Mouse (Mus musculus): ENCODE results near the gene Mrpl36. TPM values are rescaled to one million over a fixed set of nuclear protein-coding genes. Genes with fewer than 3 reads are reported as not detected.
A peak's percentile ranks its signal among the peaks of the same experiment; 100 is the strongest.

The Mrpl36 gene
- polyA plus RNA-seq, 2 experiments = 91.9 to 122 TPM

- Histone ChIP-seq H3K4me1 (ENCODE audit: control insufficient read depth, insufficient read depth, low read length) (peaks cover 7% of the 10 kb centered on the region; the same call in 1 of the 2 replicates), H3K27ac (replicated peaks; ENCODE audit: low read depth, low read length) (no peak overlapping the region), H3K36me3 (ENCODE audit: control insufficient read depth, insufficient read depth, low read length) (peaks cover 56% of the 10 kb centered on the region), H3K9ac (ENCODE audit: low read depth, low read length, severe bottlenecking) (no peak overlapping the region), H3K4me3 (replicated peaks; ENCODE audit: low read length) (no peak overlapping the region), H3K4me2 (replicated peaks; ENCODE audit: low read depth, low read length, severe bottlenecking) (no peak overlapping the region), H3K9me3 (ENCODE audit: control insufficient read depth, low read length) (no peaks in the 10 kb centered on the region), H3K27me3 (ENCODE audit: control insufficient read depth, insufficient read depth, low read length) (no peaks in the 10 kb centered on the region)
- DNase-seq (ENCODE audit: low spot score) (no peak), ATAC-seq (ENCODE audit: low FRiP score, low read depth) (no peak)
- 90% methylated on average over 4 of the region's 4 CpGs for WGBS
- no peak for TF ChIP-seq POLR2A (IDR thresholded peaks at IDR 0.05; ENCODE audit: borderline replicate concordance, extremely low read depth, insufficient read depth, insufficient read length)
These were observed 4.9 kb upstream of the Mrpl36 start for GRCm38 (mm10) chr13:73323406-73323805.

DNA sequence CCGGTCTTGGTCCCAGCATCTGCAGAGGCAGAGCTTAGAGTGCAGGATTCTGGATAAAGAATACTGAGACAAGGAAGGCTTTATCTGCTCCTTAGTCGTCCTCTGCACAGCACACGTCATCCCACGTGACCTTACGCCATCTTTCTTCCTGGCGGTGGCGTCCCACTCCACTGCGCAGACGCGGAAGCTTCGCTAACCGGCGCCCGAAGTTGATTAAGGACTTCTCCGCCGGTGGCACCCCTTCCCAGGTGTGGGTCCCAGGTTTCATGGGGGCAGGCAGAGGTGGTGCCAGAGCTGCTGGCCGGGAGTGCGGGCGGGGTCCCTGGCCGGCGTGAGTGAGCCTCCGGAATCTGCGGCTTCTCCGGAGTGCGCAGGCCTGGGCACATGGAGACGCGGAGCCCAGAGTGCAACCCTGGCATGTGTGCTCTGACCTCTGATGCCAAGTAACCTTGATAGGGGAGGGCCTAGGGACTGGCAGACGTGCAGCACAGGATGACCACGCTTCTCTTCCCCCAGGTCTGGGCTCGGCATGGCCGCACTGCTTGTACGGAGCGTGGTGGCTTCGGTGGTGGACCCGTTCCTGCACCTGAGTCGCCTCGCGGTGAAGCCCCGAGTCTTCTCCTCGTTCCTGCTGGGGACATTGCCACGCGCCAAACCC is 2.7 kb downstream of the Mrpl36 start:
- under 1% methylated on average over 42 of the region's 42 CpGs for WGBS
- peak overlapping the region; percentile 93 for H3K4me2 ChIP-seq (replicated peaks; ENCODE audit: low read depth, low read length, severe bottlenecking)
- DNase-seq (ENCODE audit: low spot score) = peak; percentile 88

DNA sequence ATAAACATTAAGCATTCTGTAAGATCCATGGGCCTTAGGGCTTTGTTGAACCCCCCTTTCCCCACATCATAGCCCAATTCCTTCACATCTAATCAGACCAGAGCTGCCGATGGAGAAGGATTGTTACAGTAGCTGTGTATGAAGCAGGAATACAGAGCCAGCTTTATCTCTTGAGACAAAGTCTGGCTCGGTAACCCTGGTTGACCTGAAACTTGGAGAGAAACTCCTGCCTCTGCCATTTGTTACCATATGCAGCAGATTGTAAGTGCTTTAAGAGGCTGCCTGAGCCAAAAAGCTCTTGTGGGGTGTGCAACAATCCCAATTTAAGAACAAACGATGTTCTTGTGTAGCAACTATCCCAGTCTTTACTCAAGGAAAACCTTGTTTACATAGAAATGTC is 3.4 kb downstream of the Mrpl36 start:
- Histone ChIP-seq H3K9me3 (ENCODE audit: control insufficient read depth, low read length) (no peaks in the 10 kb centered on the region), H3K36me3 (ENCODE audit: control insufficient read depth, insufficient read depth, low read length) (no peaks in the 10 kb centered on the region), H3K4me1 (ENCODE audit: control insufficient read depth, insufficient read depth, low read length) (peaks cover 19% of the 10 kb centered on the region), H3K4me2 (replicated peaks; ENCODE audit: low read depth, low read length, severe bottlenecking) (peak overlapping the region; percentile 93), H3K4me3 (replicated peaks; ENCODE audit: low read length) (peak overlapping the region; percentile 89), H3K27me3 (ENCODE audit: control insufficient read depth, insufficient read depth, low read length) (no peaks in the 10 kb centered on the region), H3K9ac (ENCODE audit: low read depth, low read length, severe bottlenecking) (peak overlapping the region; percentile 93), H3K27ac (replicated peaks; ENCODE audit: low read depth, low read length) (no peak overlapping the region)
- WGBS = 69% methylated on average over 3 of the region's 3 CpGs
- TF ChIP-seq POLR2A (IDR thresholded peaks at IDR 0.05; ENCODE audit: borderline replicate concordance, extremely low read depth, insufficient read depth, insufficient read length) = no peak
- ATAC-seq (ENCODE audit: low FRiP score, low read depth) (no peak), DNase-seq (ENCODE audit: low spot score) (no peak)

More for the DNA sequence above, 2.7 kb downstream of the Mrpl36 start:
- H3K27ac ChIP-seq (replicated peaks; ENCODE audit: low read depth, low read length) = no peak overlapping the region; the same call in 1 of the 2 replicates
- no peaks in the 10 kb centered on the region for H3K27me3 ChIP-seq (ENCODE audit: control insufficient read depth, insufficient read depth, low read length)
- peaks cover 19% of the 10 kb centered on the region for H3K4me1 ChIP-seq (ENCODE audit: control insufficient read depth, insufficient read depth, low read length)
- TF ChIP-seq POLR2A (IDR thresholded peaks at IDR 0.05; ENCODE audit: borderline replicate concordance, extremely low read depth, insufficient read depth, insufficient read length) = 0 out of 2 replicates have a peak, but pooled peaks have one; percentile 49
- H3K36me3 ChIP-seq (ENCODE audit: control insufficient read depth, insufficient read depth, low read length) = peaks cover 5% of the 10 kb centered on the region
- no peaks in the 10 kb centered on the region for H3K9me3 ChIP-seq (ENCODE audit: control insufficient read depth, low read length)
- ATAC-seq (ENCODE audit: low FRiP score, low read depth) = peak; percentile 91
- peak overlapping the region; percentile 93 for H3K9ac ChIP-seq (ENCODE audit: low read depth, low read length, severe bottlenecking)
- H3K4me3 ChIP-seq (replicated peaks; ENCODE audit: low read length) = peak overlapping the region; percentile 89

DNA sequence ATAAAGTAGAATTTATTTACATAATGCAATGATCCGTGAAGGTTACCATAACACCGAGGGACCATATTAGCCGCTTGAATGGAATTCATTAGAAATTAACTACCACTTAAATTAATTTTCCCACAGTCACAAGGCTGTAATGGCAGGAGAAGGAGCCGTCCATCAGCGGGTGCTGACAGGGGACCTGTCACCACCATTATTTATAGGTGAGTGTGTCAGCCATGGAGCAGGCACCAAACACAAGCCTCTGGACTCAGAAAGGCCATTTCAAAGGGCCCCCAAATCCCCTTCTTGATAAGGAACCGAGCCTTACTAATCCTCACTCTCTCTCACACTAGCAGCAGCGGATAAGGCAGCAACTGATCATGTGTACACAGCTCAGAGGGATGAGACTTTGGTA is 8.4 kb downstream of the Mrpl36 start:
- ATAC-seq (ENCODE audit: low FRiP score, low read depth) (no peak), DNase-seq (ENCODE audit: low spot score) (no peak)
- no peaks in the 10 kb centered on the region for H3K36me3 ChIP-seq (ENCODE audit: control insufficient read depth, insufficient read depth, low read length)
- no peak overlapping the region for H3K9ac ChIP-seq (ENCODE audit: low read depth, low read length, severe bottlenecking)
- no peaks in the 10 kb centered on the region for H3K27me3 ChIP-seq (ENCODE audit: control insufficient read depth, insufficient read depth, low read length)
- no peaks in the 10 kb centered on the region for H3K9me3 ChIP-seq (ENCODE audit: control insufficient read depth, low read length)
- 33% methylated on average over 7 of the region's 7 CpGs for WGBS
- H3K4me1 ChIP-seq (ENCODE audit: control insufficient read depth, insufficient read depth, low read length) = peaks cover 1% of the 10 kb centered on the region
- TF ChIP-seq POLR2A (IDR thresholded peaks at IDR 0.05; ENCODE audit: borderline replicate concordance, extremely low read depth, insufficient read depth, insufficient read length) = no peak
- no peak overlapping the region for H3K27ac ChIP-seq (replicated peaks; ENCODE audit: low read depth, low read length)
- H3K4me3 ChIP-seq (replicated peaks; ENCODE audit: low read length) = no peak overlapping the region
- no peak overlapping the region for H3K4me2 ChIP-seq (replicated peaks; ENCODE audit: low read depth, low read length, severe bottlenecking)

GRCm38 (mm10) chr13:73345102-73345890 is 17.0 kb downstream of the Mrpl36 start:
- no peaks in the 10 kb centered on the region for H3K36me3 ChIP-seq (ENCODE audit: control insufficient read depth, insufficient read depth, low read length)
- no peaks in the 10 kb centered on the region for H3K4me1 ChIP-seq (ENCODE audit: control insufficient read depth, insufficient read depth, low read length)
- ATAC-seq (ENCODE audit: low FRiP score, low read depth) = no peak
- no peak for DNase-seq (ENCODE audit: low spot score)
- no peaks in the 10 kb centered on the region for H3K27me3 ChIP-seq (ENCODE audit: control insufficient read depth, insufficient read depth, low read length)
- TF ChIP-seq POLR2A (IDR thresholded peaks at IDR 0.05; ENCODE audit: borderline replicate concordance, extremely low read depth, insufficient read depth, insufficient read length) = no peak
- no peak overlapping the region for H3K4me3 ChIP-seq (replicated peaks; ENCODE audit: low read length)
- H3K27ac ChIP-seq (replicated peaks; ENCODE audit: low read depth, low read length) = no peak overlapping the region
- no peak overlapping the region for H3K9ac ChIP-seq (ENCODE audit: low read depth, low read length, severe bottlenecking)
- no peak overlapping the region for H3K4me2 ChIP-seq (replicated peaks; ENCODE audit: low read depth, low read length, severe bottlenecking)
- H3K9me3 ChIP-seq (ENCODE audit: control insufficient read depth, low read length) = no peaks in the 10 kb centered on the region
- 73% methylated on average over 9 of the region's 9 CpGs for WGBS
